Mouse (Mus musculus): ENCODE results near the gene Hoxa2.

DNA sequence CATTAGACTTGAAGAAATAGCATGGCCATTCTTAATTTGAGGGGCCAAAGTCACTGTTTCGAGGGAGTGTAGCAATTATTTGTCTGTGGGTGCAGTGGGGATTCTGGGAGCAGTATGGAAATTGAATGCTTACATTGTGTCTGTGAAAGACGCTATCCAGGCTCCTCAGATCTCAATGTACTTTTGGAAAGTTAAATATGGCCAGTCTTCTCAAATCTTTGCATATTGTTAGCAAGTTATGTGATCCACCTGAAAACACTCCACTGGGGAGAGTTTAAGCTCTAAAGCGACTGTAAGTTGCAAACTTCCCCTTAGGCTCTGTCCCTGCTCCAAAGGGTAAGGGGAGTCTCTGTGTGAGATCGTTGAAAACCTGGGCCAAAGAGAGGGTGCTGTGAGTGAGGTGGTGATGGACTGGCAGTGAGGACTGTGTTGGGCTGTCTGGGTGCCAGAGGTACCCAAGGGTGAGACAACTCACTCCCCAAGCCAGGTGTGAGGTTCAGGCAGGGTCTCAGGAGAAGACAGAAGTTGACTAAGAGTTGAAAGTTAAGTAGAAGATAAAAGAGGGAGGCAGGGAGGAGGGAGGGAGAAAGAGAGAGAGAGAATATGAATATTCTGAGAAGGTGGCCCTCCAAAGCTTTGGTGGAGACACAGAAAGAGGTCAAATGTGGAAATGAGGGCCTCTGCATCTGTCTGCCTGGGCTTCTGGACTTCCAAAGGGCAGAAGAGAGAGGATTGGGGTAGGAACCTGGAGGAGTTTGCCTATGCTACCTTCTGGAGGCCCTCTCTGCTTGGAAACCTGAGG is 42.5 kb upstream of the Hoxa2 start:
- TF ChIP-seq MAFK (IDR thresholded peaks at IDR 0.05; ENCODE audit: insufficient replicate concordance, low read length): no peak
- no peak for TF ChIP-seq CTCF (conservative IDR thresholded peaks at IDR 0.05 in 1 of 2, IDR thresholded peaks at IDR 0.05 in 1 of 2; ENCODE audit: low read depth in 2 of 2, low read length in 2 of 2)
- TF ChIP-seq E2F4 (IDR thresholded peaks at IDR 0.05; ENCODE audit: insufficient replicate concordance, low read depth, low read length): no peak
- TF ChIP-seq POLR2A (IDR thresholded peaks at IDR 0.05; ENCODE audit: low read depth, low read length): no peak
- TF ChIP-seq ZMIZ1 (IDR thresholded peaks at IDR 0.05; ENCODE audit: low read depth, low read length): no peak
- TF ChIP-seq JUND (conservative IDR thresholded peaks at IDR 0.05; ENCODE audit: low read depth, low read length): no peak
- no peak for TF ChIP-seq UBTF (IDR thresholded peaks at IDR 0.05; ENCODE audit: low read depth, low read length)
- no peak for TF ChIP-seq RCOR1 (conservative IDR thresholded peaks at IDR 0.05; ENCODE audit: low read depth, low read length)
